Mouse (Mus musculus): ENCODE measurements around the gene Vmn2r27.

The Vmn2r27 gene

DNA sequence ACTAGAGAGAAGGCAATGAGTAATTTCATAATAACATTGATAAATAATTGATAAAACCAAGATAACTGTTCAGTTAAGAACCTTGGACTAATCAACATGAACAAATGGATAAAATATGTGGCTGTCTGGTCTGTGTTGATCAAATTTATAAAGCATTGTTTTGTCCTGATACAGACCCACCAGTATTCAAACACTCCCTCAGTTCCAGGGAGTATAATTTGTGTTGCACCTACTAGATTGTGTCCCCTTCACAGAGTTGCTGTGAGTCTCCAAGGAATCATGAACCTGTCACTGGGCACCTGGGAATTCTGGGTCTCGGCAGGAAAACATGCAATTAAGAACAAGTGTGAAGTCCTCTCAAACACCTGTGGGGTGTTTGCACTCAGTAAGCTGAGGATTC is at the start of gene Vmn2r27:
TSS of gene Vmn2r27 (minus strand) at position 101 of the 400 bp plus-strand sequence.
- no peak for DNase-seq (ENCODE audit: low spot score)

DNA sequence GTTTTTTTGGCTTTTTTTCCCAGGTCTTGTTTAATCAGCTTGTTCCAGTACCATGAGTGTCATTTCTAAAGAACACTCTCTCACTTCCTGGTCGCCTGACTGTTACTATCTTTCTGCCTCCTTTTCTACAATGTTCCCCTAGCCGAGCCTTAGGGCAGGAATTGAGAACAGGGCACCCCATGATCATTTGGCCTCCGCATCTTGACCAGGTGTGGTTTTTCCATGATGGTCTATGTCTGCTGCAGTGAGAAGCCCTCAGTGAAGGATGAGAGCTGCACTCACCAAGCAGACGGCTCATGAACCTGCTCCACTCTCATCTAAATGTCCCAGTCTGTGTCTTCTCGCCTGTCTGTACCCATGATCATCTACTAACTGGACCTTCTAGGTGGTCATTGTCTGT is 46.6 kb upstream of the Vmn2r27 start:
- no peak for DNase-seq (ENCODE audit: low spot score)

DNA sequence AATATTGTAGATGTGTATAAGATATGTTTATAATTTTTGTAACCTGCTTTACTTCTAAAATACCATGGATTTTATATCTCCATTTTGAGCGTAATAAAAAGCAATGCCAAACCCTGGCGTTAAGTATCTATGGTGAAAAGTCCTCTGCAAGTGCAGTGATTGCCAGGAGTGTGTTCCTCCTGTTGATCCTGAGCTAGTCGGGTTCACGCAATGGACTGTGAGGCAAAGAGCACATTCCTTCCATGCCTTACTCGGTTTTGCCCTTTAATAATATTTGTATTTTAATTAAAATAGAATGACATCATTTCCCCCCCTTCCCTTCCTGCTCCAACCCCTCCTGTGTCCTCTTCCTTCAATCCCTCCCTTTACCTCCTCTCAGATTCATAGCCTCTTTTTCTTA is 46.0 kb upstream of the Vmn2r27 start:
- no peak for DNase-seq (ENCODE audit: low spot score)

DNA sequence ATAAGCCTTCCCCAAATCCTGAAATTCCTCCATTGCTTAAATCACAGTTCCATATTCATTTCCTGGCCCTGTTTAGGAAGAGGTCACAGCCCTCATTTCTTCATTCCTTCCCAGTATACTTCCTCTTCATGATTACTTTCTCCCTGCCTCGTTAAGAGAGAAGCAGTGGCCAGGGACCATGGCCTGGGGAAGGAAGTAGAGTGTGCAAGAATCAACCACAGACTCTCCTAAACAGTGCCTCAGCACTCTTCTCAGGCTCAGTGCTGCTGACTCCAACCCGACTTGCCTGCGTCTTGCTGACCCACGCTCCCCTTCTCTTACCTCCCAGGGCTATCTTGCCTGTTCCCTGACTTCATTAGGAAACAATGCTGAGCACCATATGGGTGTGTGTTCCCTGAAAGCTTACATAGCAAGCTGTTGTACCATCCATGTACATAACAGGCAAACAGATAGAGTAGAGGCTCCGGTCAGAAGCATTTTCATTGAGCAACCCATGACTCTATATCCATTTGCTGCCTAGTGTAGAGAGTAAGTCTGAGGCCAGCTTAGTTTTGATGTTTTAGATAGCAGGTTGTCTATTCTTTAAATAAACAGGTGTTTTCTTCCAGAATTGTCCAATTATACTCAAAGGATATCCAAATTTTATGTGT is 41.7 kb upstream of the Vmn2r27 start:
- DNase-seq (ENCODE audit: low spot score): no peak

DNA sequence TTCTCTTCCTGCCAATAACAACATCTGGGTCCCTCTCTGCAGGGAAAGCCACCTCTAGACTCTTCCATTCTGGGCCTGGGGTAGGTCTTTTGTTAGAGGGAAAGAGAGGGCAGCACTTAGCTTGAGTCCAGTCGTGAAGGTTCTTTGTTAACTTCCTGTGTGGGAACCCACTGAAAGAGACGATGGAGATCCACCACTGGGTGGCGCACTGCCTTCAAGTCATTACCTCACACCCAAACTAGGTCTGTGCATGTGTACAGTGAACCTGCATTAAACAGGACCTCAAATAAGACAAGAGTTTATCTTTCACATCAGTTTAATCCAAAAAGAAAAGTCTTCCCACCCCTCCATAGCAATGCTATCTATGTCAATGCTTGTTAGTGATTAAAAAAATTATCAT is 31.0 kb upstream of the Vmn2r27 start:
- peak; percentile 36 for DNase-seq (ENCODE audit: low spot score)

DNA sequence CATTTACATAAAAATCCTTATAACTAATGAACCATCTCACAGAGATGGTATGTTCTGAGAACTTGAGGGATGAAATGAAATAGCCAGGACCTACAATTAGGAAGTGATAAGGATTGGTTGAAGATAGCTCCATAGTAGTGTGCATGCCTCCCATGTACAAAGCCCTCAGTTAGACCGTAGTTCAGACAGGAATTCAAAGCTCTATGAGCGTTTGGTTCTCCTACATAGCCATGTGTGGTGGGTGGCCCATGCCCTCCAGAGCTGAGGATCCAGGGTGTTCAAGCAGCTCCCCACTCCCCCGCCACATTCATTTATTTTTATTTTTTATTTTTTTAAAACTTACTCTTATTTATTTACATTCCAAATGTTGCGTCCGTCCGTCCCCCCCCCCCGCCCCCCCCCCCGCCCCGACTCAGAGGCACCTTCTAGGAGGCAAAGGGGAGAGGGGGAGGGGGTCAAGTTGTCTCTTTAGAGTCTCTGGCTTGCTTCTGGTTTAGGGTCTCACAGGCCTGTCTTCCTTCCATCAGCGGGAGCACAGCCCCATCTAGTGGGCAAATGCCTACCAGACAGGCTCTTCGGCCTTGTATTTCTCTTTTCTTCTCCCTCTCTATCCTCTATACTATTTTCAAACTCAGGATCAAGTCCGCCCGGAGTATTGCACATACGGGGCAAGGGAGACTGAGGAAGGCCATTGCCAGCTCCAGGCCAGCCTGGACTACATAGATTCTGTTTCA is 28.7 kb upstream of the Vmn2r27 start:
- no peak for DNase-seq (ENCODE audit: low spot score)

DNA sequence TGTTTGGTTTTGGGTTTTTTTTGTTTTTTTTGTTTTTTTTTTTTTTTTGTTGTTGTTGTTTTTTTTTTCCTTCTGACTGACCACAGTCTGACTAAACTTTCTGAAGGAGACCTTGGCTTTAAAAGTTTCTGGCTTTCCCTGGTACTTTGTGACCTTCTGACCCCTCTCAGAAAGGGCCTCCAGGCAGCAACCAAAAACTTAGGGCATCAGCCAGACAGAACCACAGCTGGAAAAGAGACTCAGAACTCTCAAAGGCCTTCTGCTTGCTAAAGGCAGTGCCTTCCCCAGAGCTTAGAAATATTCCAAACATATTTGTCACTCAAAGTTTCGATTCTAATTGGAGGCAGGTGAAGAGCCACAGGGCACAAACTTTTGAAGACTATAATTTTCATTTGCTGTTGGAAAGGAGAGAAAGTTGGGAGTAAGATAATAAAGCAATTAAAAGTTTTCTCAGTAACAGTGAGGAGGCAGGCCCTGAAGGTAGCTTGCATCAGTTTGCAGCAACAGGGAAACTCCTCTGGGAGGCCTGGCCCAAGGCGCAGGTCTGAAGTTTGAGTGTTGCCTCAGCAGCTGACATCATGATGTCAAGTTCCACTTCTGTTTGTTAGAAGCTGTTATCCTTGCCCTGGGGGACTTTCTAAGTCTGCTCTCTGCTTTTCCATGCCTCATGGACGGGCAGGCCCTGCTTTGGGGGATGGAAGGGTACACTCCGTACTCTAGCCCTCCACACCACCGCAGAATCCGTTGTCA is 24.2 kb upstream of the Vmn2r27 start:
- DNase-seq (ENCODE audit: low spot score): no peak

DNA sequence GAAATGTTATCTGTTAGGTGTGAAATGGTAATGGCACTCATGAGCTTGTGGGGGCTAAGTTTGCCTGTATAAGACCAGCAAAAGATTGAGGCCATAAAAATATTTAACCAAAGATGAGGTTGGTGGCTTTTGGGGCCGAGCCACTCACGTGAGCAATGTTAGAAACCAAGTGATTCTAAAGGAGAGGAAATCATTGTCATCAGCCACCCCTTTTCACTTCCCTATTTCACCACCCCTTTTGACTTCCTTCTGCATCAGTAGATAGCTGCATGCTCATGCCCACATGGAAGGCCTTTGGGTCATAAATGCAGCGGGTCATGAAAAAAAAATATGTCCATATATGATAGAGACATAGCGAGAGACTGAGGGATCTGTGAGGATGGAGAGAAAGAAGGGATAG is 29.5 kb downstream of the Vmn2r27 start:
- DNase-seq (ENCODE audit: low spot score): peak; percentile 6

DNA sequence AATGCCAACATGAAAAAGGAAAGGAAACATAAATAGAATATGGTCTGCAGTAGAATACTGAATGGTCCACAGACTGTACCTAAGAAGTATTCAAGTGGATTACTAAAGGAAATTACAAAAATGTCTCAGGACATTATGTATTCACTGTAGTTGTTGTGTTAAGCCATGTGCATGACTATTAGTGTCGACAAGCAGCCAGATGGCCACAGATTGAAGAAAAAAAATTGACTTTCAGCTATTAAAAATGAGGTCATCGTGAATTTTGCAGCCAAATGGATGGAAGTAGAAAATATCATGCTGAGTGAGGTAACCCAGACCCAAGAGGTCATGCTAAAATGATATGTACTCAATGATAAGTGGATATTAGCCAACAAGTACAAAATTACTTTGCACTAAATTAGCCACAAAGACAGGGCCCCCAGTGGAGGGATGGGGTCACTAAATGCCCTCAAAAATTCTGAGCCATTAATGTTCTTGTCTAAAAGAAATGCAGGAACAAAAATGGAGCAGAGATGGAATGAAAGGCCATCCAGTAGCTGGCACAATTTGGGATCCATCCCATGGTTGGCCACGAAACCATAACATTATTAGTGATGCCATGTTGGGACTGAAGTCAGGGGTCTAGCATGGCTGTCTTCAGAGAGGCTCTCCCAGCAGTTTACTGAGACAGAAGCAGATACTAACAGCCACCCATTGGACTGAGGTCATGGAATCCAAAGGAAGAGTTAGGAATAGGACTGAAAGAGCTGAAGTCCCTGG is 63.0 kb downstream of the Vmn2r27 start:
- no peak for DNase-seq (ENCODE audit: low spot score)

DNA sequence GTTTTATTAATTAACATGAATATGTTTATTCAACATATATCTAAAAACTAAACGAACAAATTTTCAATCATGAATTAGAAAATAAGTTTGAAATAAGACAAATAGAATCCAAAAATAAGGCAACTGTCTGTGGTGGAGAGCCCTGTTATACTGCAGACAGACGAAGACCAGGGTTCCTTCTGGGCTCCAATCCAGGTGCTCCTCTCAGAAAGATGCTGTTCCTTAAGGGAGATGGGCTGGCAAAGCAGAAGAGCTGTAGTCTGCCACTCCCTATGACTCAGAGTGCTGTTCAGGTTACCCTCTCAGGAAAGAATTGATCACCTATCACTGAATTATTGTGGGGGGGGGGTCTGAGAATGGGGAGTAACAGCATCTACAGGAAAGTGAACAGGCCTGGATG is 65.1 kb downstream of the Vmn2r27 start:
- no peak for DNase-seq (ENCODE audit: low spot score)

DNA sequence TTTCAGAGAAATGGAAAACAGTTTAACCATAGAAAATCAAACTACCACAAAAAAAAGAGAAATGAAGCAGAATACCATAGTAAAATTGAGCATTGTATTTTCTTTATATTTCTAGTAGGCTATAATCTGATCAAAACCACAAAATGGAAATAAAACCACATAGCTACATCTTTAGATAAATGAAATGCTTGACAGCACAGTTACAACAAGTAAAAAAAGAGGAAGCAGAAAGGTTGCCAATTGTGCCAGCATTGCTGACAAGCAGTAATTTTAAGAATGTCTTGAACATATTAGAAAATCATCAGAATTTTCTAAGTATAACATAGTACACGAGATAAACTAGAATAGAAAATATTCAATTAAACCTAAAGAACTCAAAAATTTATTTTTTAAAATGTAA is 81.8 kb downstream of the Vmn2r27 start:
- DNase-seq (ENCODE audit: low spot score): no peak

Measured in spleen, adult 12 weeks (tissue).